Mouse (Mus musculus) thymus, adult 2 months (tissue): ENCODE data around the gene Coq8a.

Experiments used
- CTCF ChIP-seq: fragments of 200-500 bp; IDR thresholded peaks from 2 replicates; pipeline ENCODE4 v1.5.1; 2012; ENCODE audit warnings: mild to moderate bottlenecking, control low read depth, low read length, moderate library complexity, borderline replicate concordance; ENCODE audit not compliant: control insufficient read depth, poor library complexity, insufficient read depth; ENCODE audit errors: extremely low read depth
- POLR2A ChIP-seq: fragments of 200-500 bp; IDR thresholded peaks from 2 replicates; pipeline ENCODE4 v1.6.1; 2012; ENCODE audit warnings: mild to moderate bottlenecking, low read length, control low read depth, moderate library complexity; ENCODE audit not compliant: control insufficient read depth, poor library complexity, insufficient read depth; ENCODE audit errors: extremely low read depth

DNA sequence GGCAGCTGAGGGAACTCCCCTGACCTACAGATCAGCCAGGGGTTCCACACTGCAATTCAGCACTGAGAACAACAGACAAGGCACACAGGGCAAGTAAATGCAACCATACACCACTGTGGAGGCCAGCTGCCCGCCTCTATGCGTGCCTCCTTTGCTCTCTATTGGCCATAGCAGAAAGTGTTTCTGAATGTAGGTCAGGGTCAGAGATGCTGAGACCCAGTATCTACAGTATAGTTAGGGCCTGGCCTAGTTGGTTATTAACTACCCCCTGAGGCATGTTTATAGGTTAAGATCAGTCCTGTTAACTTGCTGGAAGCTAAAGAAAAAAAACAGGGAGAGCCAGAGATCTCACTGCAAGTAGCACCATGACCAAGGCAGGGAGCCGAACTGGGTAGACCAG is 16.7 kb downstream of the Coq8a start:
- TF ChIP-seq POLR2A (no peak), CTCF (no peak)
